Mouse (Mus musculus): ENCODE measurements at regions not wholly inside any gene's neighbourhood (a gene's known extent, or its start where the extent isn't known, plus 50 kb on each side); places are given as distances from the start of the nearest gene placed in this dataset.
"Not testable (repeated sequence)": the region's sequence is repeated elsewhere in the genome, so short reads cannot be mapped to it uniquely, and the experiment has no call there.

DNA sequence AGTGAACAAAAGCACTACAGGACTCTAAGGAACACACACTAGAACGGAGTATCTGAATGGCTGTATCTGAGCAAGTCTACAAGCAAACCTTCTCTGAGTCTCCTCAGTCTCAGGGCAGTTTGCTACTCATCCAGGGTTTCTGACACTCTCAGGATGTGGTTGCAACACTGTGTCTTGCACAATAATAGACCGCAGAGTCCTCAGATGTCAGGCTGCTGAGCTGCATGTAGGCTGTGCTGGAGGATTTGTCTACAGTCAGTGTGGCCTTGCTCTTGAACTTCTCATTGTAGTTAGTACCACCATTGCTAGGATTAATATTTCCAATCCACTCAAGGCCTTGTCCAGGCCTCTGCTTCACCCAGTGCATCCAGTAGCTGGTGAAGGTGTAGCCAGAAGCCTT is 889.3 kb upstream of the Zfp386 start:
- TF ChIP-seq CTCF, EP300 (IDR thresholded peaks at IDR 0.05; ENCODE audit: low read depth): not testable (repeated sequence)
